Mouse (Mus musculus) cerebellum, adult 18-20 months (tissue): ENCODE results near the gene L3mbtl3.

Experiments
- DNase-seq, 2 experiments: peaks; one replicate each; pipeline ENCODE4 v3.0.0; 2021

Gene L3mbtl3

GRCm38 (mm10) chr10:26375790-26376545, at the start of gene L3mbtl3:
Gene L3mbtl3, minus strand, starts transcription at chr10:26375971.
- peak; percentile 75 to 82 for DNase-seq

- no peak for DNase-seq
Observed at GRCm38 (mm10) chr10:26421168-26421567, 45.4 kb upstream of the L3mbtl3 start.

GRCm38 (mm10) chr10:26388656-26389055, 12.9 kb upstream of the L3mbtl3 start:
- DNase-seq, result no peak

GRCm38 (mm10) chr10:26377332-26377602, 1.5 kb upstream of the L3mbtl3 start:
- no peak for DNase-seq

GRCm38 (mm10) chr10:26376546-26377331, 968 bp upstream of the L3mbtl3 start:
- DNase-seq, result no peak

- no peak for DNase-seq
Observed at GRCm38 (mm10) chr10:26375351-26375751, 420 bp downstream of the L3mbtl3 start.

- DNase-seq, result peak; percentile 31 to 61
Observed at GRCm38 (mm10) chr10:26374436-26375311, 1.1 kb downstream of the L3mbtl3 start.

- DNase-seq, result peak; percentile 41 to 67
Observed at GRCm38 (mm10) chr10:26373951-26374435, 1.8 kb downstream of the L3mbtl3 start.

- peak; percentile 74 to 77 for DNase-seq
Observed at GRCm38 (mm10) chr10:26372940-26373931, 2.5 kb downstream of the L3mbtl3 start.

GRCm38 (mm10) chr10:26371416-26371815, 4.4 kb downstream of the L3mbtl3 start:
- no peak for DNase-seq

GRCm38 (mm10) chr10:26364942-26365341, 10.8 kb downstream of the L3mbtl3 start:
- DNase-seq, result no peak

- DNase-seq, result no peak
Observed at GRCm38 (mm10) chr10:26364326-26364856, 11.4 kb downstream of the L3mbtl3 start.

GRCm38 (mm10) chr10:26363605-26364004, 12.2 kb downstream of the L3mbtl3 start:
- no peak for DNase-seq

GRCm38 (mm10) chr10:26358798-26359197, 17.0 kb downstream of the L3mbtl3 start:
- DNase-seq, result no peak

- DNase-seq, result no peak
Observed at GRCm38 (mm10) chr10:26358231-26358630, 17.5 kb downstream of the L3mbtl3 start.

GRCm38 (mm10) chr10:26353781-26354180, 22.0 kb downstream of the L3mbtl3 start:
- no peak for DNase-seq

GRCm38 (mm10) chr10:26351129-26351738, 24.5 kb downstream of the L3mbtl3 start:
- no peak for DNase-seq

- no peak for DNase-seq
Observed at GRCm38 (mm10) chr10:26350153-26350552, 25.6 kb downstream of the L3mbtl3 start.

GRCm38 (mm10) chr10:26347614-26348013, 28.2 kb downstream of the L3mbtl3 start:
- no peak for DNase-seq

GRCm38 (mm10) chr10:26345879-26346278, 29.9 kb downstream of the L3mbtl3 start:
- no peak for DNase-seq

- DNase-seq, result no peak
Observed at GRCm38 (mm10) chr10:26337896-26338503, 37.8 kb downstream of the L3mbtl3 start.
